Mouse (Mus musculus): ENCODE data around the gene Fmo3. TPM values are rescaled to one million over a fixed set of nuclear protein-coding genes. Genes with fewer than 3 reads are reported as not detected.

Fmo3 gene
- polyA plus RNA-seq (2015; fragmentation: Nextera tagmentation; extraction: Ambion mirVana), result not detected in 2 replicates

- WGBS, result 93% methylated on average over 1 of the region's 1 CpGs
- Histone ChIP-seq H3K36me3 (no peaks in the 10 kb centered on the region), H3K4me3 (no peak within 1 kb of the TSS), H3K9ac (no peak within 1 kb of the TSS), H3K4me1 (replicated peaks) (no peaks in the 10 kb centered on the region), H3K9me3 (no peaks in the 10 kb centered on the region), H3K27me3 (no peaks in the 10 kb centered on the region), H3K4me2 (no peak within 1 kb of the TSS), H3K27ac (replicated peaks) (no peak within 1 kb of the TSS)
- no peak for ATAC-seq (ENCODE audit: low read depth)
These were observed at the start of gene Fmo3 for GRCm38 (mm10) chr1:162984428-162984827. Gene Fmo3 (minus strand): TSS chr1:162984528.

GRCm38 (mm10) chr1:163023075-163023474 is 38.7 kb upstream of the Fmo3 start:
- no peak overlapping the region for H3K9ac ChIP-seq
- H3K4me1 ChIP-seq (replicated peaks), result no peaks in the 10 kb centered on the region
- H3K27ac ChIP-seq (replicated peaks), result no peak overlapping the region
- H3K9me3 ChIP-seq, result no peaks in the 10 kb centered on the region
- no peak for ATAC-seq (ENCODE audit: low read depth)
- H3K4me2 ChIP-seq, result no peak overlapping the region
- H3K36me3 ChIP-seq, result no peaks in the 10 kb centered on the region
- no peak overlapping the region for H3K4me3 ChIP-seq
- H3K27me3 ChIP-seq, result no peaks in the 10 kb centered on the region

GRCm38 (mm10) chr1:163009220-163009619 is 24.9 kb upstream of the Fmo3 start:
- Histone ChIP-seq H3K9me3 (no peaks in the 10 kb centered on the region), H3K9ac (no peak overlapping the region), H3K4me2 (no peak overlapping the region), H3K36me3 (no peaks in the 10 kb centered on the region), H3K4me1 (replicated peaks) (no peaks in the 10 kb centered on the region), H3K27ac (replicated peaks) (no peak overlapping the region), H3K4me3 (no peak overlapping the region), H3K27me3 (no peaks in the 10 kb centered on the region)
- ATAC-seq (ENCODE audit: low read depth), result no peak
- 81% methylated on average over 3 of the region's 3 CpGs for WGBS

- Histone ChIP-seq H3K9me3 (no peaks in the 10 kb centered on the region), H3K27ac (replicated peaks) (no peak overlapping the region), H3K4me3 (no peak overlapping the region), H3K36me3 (no peaks in the 10 kb centered on the region), H3K4me2 (no peak overlapping the region), H3K27me3 (no peaks in the 10 kb centered on the region), H3K4me1 (replicated peaks) (no peaks in the 10 kb centered on the region), H3K9ac (no peak overlapping the region)
- ATAC-seq (ENCODE audit: low read depth), result no peak
- WGBS, result 91% methylated on average over 2 of the region's 2 CpGs
These were observed 19.2 kb upstream of the Fmo3 start for GRCm38 (mm10) chr1:163003496-163003895.

- Histone ChIP-seq H3K36me3 (no peaks in the 10 kb centered on the region), H3K27me3 (no peaks in the 10 kb centered on the region), H3K4me1 (replicated peaks) (no peaks in the 10 kb centered on the region), H3K9me3 (no peaks in the 10 kb centered on the region), H3K4me2 (no peak overlapping the region), H3K9ac (no peak overlapping the region), H3K4me3 (no peak overlapping the region), H3K27ac (replicated peaks) (no peak overlapping the region)
- 75% methylated on average over 4 of the region's 4 CpGs for WGBS
- ATAC-seq (ENCODE audit: low read depth), result no peak
These were observed 17.0 kb upstream of the Fmo3 start for GRCm38 (mm10) chr1:163001271-163001829.

GRCm38 (mm10) chr1:162987546-162987945 is 3.2 kb upstream of the Fmo3 start:
- Histone ChIP-seq H3K9me3 (no peaks in the 10 kb centered on the region), H3K9ac (no peak overlapping the region), H3K36me3 (no peaks in the 10 kb centered on the region), H3K4me1 (replicated peaks) (no peaks in the 10 kb centered on the region), H3K27ac (replicated peaks) (no peak overlapping the region), H3K4me2 (no peak overlapping the region), H3K27me3 (no peaks in the 10 kb centered on the region), H3K4me3 (no peak overlapping the region)
- 96% methylated on average over 3 of the region's 3 CpGs for WGBS
- ATAC-seq (ENCODE audit: low read depth), result no peak

GRCm38 (mm10) chr1:162986777-162987176 is 2.4 kb upstream of the Fmo3 start:
- 92% methylated on average over 1 of the region's 1 CpGs for WGBS
- Histone ChIP-seq H3K9ac (no peak overlapping the region), H3K4me1 (replicated peaks) (no peaks in the 10 kb centered on the region), H3K36me3 (no peaks in the 10 kb centered on the region), H3K4me3 (no peak overlapping the region), H3K27me3 (no peaks in the 10 kb centered on the region), H3K27ac (replicated peaks) (no peak overlapping the region), H3K9me3 (no peaks in the 10 kb centered on the region), H3K4me2 (no peak overlapping the region)
- no peak for ATAC-seq (ENCODE audit: low read depth)

GRCm38 (mm10) chr1:162986121-162986748 is 1.9 kb upstream of the Fmo3 start:
- H3K9me3 ChIP-seq, result no peaks in the 10 kb centered on the region
- H3K27me3 ChIP-seq, result no peaks in the 10 kb centered on the region
- no peak overlapping the region for H3K9ac ChIP-seq
- no peaks in the 10 kb centered on the region for H3K36me3 ChIP-seq
- no peak overlapping the region for H3K27ac ChIP-seq (replicated peaks)
- H3K4me2 ChIP-seq, result no peak overlapping the region
- no peak overlapping the region for H3K4me3 ChIP-seq
- WGBS, result 91% methylated on average over 2 of the region's 2 CpGs
- no peaks in the 10 kb centered on the region for H3K4me1 ChIP-seq (replicated peaks)
- no peak for ATAC-seq (ENCODE audit: low read depth)

- no peak overlapping the region for H3K4me3 ChIP-seq
- WGBS, result 75% methylated on average over 2 of the region's 2 CpGs
- no peaks in the 10 kb centered on the region for H3K36me3 ChIP-seq
These were observed 20.8 kb downstream of the Fmo3 start for GRCm38 (mm10) chr1:162963556-162963955.

GRCm38 (mm10) chr1:162957422-162957821 is 26.9 kb downstream of the Fmo3 start:
- WGBS, result 89% methylated on average over 1 of the region's 1 CpGs
- Histone ChIP-seq H3K27me3 (no peaks in the 10 kb centered on the region), H3K27ac (replicated peaks) (no peak overlapping the region), H3K9me3 (no peaks in the 10 kb centered on the region), H3K9ac (no peak overlapping the region), H3K4me3 (no peak overlapping the region), H3K36me3 (no peaks in the 10 kb centered on the region), H3K4me2 (no peak overlapping the region), H3K4me1 (replicated peaks) (no peaks in the 10 kb centered on the region)
- no peak for ATAC-seq (ENCODE audit: low read depth)

More at GRCm38 (mm10) chr1:162963556-162963955, 20.8 kb downstream of the Fmo3 start:
- no peak overlapping the region for H3K4me2 ChIP-seq
- ATAC-seq (ENCODE audit: low read depth), result no peak
- no peaks in the 10 kb centered on the region for H3K4me1 ChIP-seq (replicated peaks)
- H3K9me3 ChIP-seq, result no peaks in the 10 kb centered on the region
- no peak overlapping the region for H3K27ac ChIP-seq (replicated peaks)
- no peaks in the 10 kb centered on the region for H3K27me3 ChIP-seq
- H3K9ac ChIP-seq, result no peak overlapping the region

GRCm38 (mm10) chr1:162953079-162953478 is 31.2 kb downstream of the Fmo3 start:
- 0 out of 2 replicates have a peak, but pooled peaks cover under 1% of the 10 kb centered on the region for H3K4me1 ChIP-seq (replicated peaks)

GRCm38 (mm10) chr1:162949763-162950162 is 34.6 kb downstream of the Fmo3 start:
- ATAC-seq (ENCODE audit: low read depth), result no peak
- Histone ChIP-seq H3K4me3 (no peak overlapping the region), H3K4me2 (no peak overlapping the region), H3K9me3 (no peaks in the 10 kb centered on the region), H3K27ac (replicated peaks) (no peak overlapping the region), H3K27me3 (no peaks in the 10 kb centered on the region), H3K4me1 (replicated peaks) (peaks cover 11% of the 10 kb centered on the region), H3K9ac (no peak overlapping the region), H3K36me3 (no peaks in the 10 kb centered on the region)
- WGBS, result 89% methylated on average over 1 of the region's 1 CpGs

More at GRCm38 (mm10) chr1:162953079-162953478, 31.2 kb downstream of the Fmo3 start:
- H3K9me3 ChIP-seq, result no peaks in the 10 kb centered on the region
- no peak overlapping the region for H3K9ac ChIP-seq
- H3K4me3 ChIP-seq, result no peak overlapping the region
- no peak overlapping the region for H3K27ac ChIP-seq (replicated peaks)
- no peaks in the 10 kb centered on the region for H3K27me3 ChIP-seq
- H3K4me2 ChIP-seq, result no peak overlapping the region
- no peak for ATAC-seq (ENCODE audit: low read depth)
- H3K36me3 ChIP-seq, result no peaks in the 10 kb centered on the region
- WGBS, result 63% methylated on average over 2 of the region's 2 CpGs

GRCm38 (mm10) chr1:162947934-162948333 is 36.4 kb downstream of the Fmo3 start:
- Histone ChIP-seq H3K27ac (replicated peaks) (no peak overlapping the region), H3K4me1 (replicated peaks) (peaks cover 11% of the 10 kb centered on the region), H3K36me3 (no peaks in the 10 kb centered on the region), H3K9me3 (no peaks in the 10 kb centered on the region), H3K27me3 (no peaks in the 10 kb centered on the region), H3K9ac (no peak overlapping the region), H3K4me2 (no peak overlapping the region), H3K4me3 (no peak overlapping the region)
- no peak for ATAC-seq (ENCODE audit: low read depth)
- 84% methylated on average over 6 of the region's 6 CpGs for WGBS

Data from neural tube, embryonic 13.5 days (tissue).